Mouse (Mus musculus) heart, embryonic 11.5 days (tissue): ENCODE data around the gene Ppfibp1. TPM values are rescaled to one million over a fixed set of nuclear protein-coding genes. Genes with fewer than 3 reads are reported as not detected.

Experiments
- ATAC-seq: fragments of 200-750 bp; cut with Nextera tagmentation; replicated peaks from 2 replicates; pipeline ENCODE4 v1.8.0; 2017; ENCODE audit warnings: moderate library complexity; ENCODE audit not compliant: insufficient number of reproducible peaks, low FRiP score, low TSS enrichment
- H3K27ac ChIP-seq: fragments of 300-500 bp; sonication (generic); 2 replicates; pipeline ENCODE4 v1.5.1; 2014; ENCODE audit warnings: mild to moderate bottlenecking, low read depth, low read length
- H3K27me3 ChIP-seq: fragments of 300-500 bp; sonication (generic); 2 replicates; pipeline ENCODE4 v1.6.1; 2014; ENCODE audit warnings: mild to moderate bottlenecking, low read length, mixed read lengths; ENCODE audit not compliant: control insufficient read depth, insufficient read depth
- H3K36me3 ChIP-seq: fragments of 300-500 bp; sonication (generic); 2 replicates; pipeline ENCODE4 v1.6.1; 2014; ENCODE audit warnings: mild to moderate bottlenecking, low read length, moderate library complexity, mixed read lengths; ENCODE audit not compliant: control insufficient read depth, insufficient read depth
- H3K4me1 ChIP-seq: fragments of 300-500 bp; sonication (generic); 2 replicates; pipeline ENCODE4 v1.6.1; 2014; ENCODE audit warnings: low read length; ENCODE audit not compliant: control insufficient read depth, insufficient read depth
- H3K4me2 ChIP-seq: fragments of 300-500 bp; sonication (generic); 2 replicates; pipeline ENCODE4 v1.6.1; 2014; ENCODE audit warnings: mild to moderate bottlenecking, moderate library complexity
- H3K4me3 ChIP-seq: fragments of 300-500 bp; sonication (generic); 2 replicates; pipeline ENCODE4 v1.5.1; 2014; ENCODE audit warnings: low read depth, low read length
- H3K9ac ChIP-seq: fragments of 300-500 bp; sonication (generic); 2 replicates; pipeline ENCODE4 v1.6.1; 2014; ENCODE audit warnings: mild to moderate bottlenecking, low read depth, low read length, moderate library complexity
- H3K9me3 ChIP-seq: fragments of 300-500 bp; sonication (generic); replicated peaks from 2 replicates; pipeline ENCODE4 v1.6.1; 2016; ENCODE audit warnings: low read length; ENCODE audit not compliant: control insufficient read depth
- WGBS: fragments of 180-500 bp; shearing (Covaris S2); extraction: QIAGEN DNeasy Blood & Tissue Kit; methylation state at CpG from one replicate; pipeline ENCODE4 v1.1.7; 2014; ENCODE audit not compliant: insufficient replicate concordance; 5-methylcytosine and 5-hydroxymethylcytosine counted together
- polyA plus RNA-seq: library from polyadenylated mRNA; unstranded; fragments of >200 nt; fragmentation: Nextera tagmentation; extraction: Ambion mirVana; gene quantifications from 2 replicates; pipeline ENCODE4 v1.2.1, GENCODE M21; 2014

Gene Ppfibp1
- polyA plus RNA-seq, 1 experiment from 2014 or later, result 78.0 TPM

GRCm38 (mm10) chr6:147061630-147062029 is 173.3 kb downstream of the Ppfibp1 start:
- H3K9me3 ChIP-seq, result no peaks in the 10 kb centered on the region
- no peaks in the 10 kb centered on the region for H3K27me3 ChIP-seq
- no peak overlapping the region for H3K27ac ChIP-seq
- H3K36me3 ChIP-seq, result peaks cover 8% of the 10 kb centered on the region
- no peak for ATAC-seq
- H3K9ac ChIP-seq, result no peak overlapping the region
- no peaks in the 10 kb centered on the region for H3K4me1 ChIP-seq
- no peak overlapping the region for H3K4me2 ChIP-seq
- no peak overlapping the region for H3K4me3 ChIP-seq
- WGBS, result 94% methylated on average over 9 of the region's 9 CpGs

GRCm38 (mm10) chr6:147062034-147062433 is 173.7 kb downstream of the Ppfibp1 start:
- Histone ChIP-seq H3K27me3 (no peaks in the 10 kb centered on the region), H3K9ac (no peak overlapping the region), H3K4me2 (no peak overlapping the region), H3K9me3 (no peaks in the 10 kb centered on the region), H3K27ac (no peak overlapping the region), H3K4me3 (no peak overlapping the region), H3K4me1 (no peaks in the 10 kb centered on the region), H3K36me3 (peaks cover 8% of the 10 kb centered on the region)
- ATAC-seq, result no peak
- 84% methylated on average over 7 of the region's 7 CpGs for WGBS

- Histone ChIP-seq H3K27ac (no peak overlapping the region), H3K27me3 (no peaks in the 10 kb centered on the region), H3K9me3 (no peaks in the 10 kb centered on the region), H3K9ac (no peak overlapping the region), H3K4me1 (no peaks in the 10 kb centered on the region), H3K4me2 (no peak overlapping the region), H3K4me3 (no peak overlapping the region), H3K36me3 (peaks cover 8% of the 10 kb centered on the region)
- 82% methylated on average over 7 of the region's 7 CpGs for WGBS
- ATAC-seq, result no peak
Observed at GRCm38 (mm10) chr6:147062694-147063093, 174.4 kb downstream of the Ppfibp1 start.

- no peak overlapping the region for H3K4me3 ChIP-seq
- H3K36me3 ChIP-seq, result peaks cover 5% of the 10 kb centered on the region
- ATAC-seq, result no peak
- H3K4me1 ChIP-seq, result no peaks in the 10 kb centered on the region
- H3K9me3 ChIP-seq, result no peaks in the 10 kb centered on the region
- H3K27me3 ChIP-seq, result no peaks in the 10 kb centered on the region
- no peak overlapping the region for H3K9ac ChIP-seq
- no peak overlapping the region for H3K4me2 ChIP-seq
- 88% methylated on average over 10 of the region's 10 CpGs for WGBS
- H3K27ac ChIP-seq, result no peak overlapping the region
Observed at GRCm38 (mm10) chr6:147064226-147064943, 176.1 kb downstream of the Ppfibp1 start.

- no peaks in the 10 kb centered on the region for H3K4me1 ChIP-seq
- ATAC-seq, result no peak
- H3K4me3 ChIP-seq, result no peak overlapping the region
- peaks cover 5% of the 10 kb centered on the region for H3K36me3 ChIP-seq
- H3K9me3 ChIP-seq, result no peaks in the 10 kb centered on the region
- 84% methylated on average over 6 of the region's 6 CpGs for WGBS
- no peaks in the 10 kb centered on the region for H3K27me3 ChIP-seq
- no peak overlapping the region for H3K27ac ChIP-seq
- no peak overlapping the region for H3K4me2 ChIP-seq
- H3K9ac ChIP-seq, result no peak overlapping the region
Observed at GRCm38 (mm10) chr6:147064944-147065261, 176.6 kb downstream of the Ppfibp1 start.

GRCm38 (mm10) chr6:147075808-147076387 is 187.6 kb downstream of the Ppfibp1 start:
- no peak overlapping the region for H3K4me3 ChIP-seq
- H3K9ac ChIP-seq, result no peak overlapping the region
- no peaks in the 10 kb centered on the region for H3K9me3 ChIP-seq
- no peaks in the 10 kb centered on the region for H3K27me3 ChIP-seq
- peaks cover 8% of the 10 kb centered on the region for H3K36me3 ChIP-seq
- WGBS, result 72% methylated on average over 5 of the region's 5 CpGs
- H3K4me1 ChIP-seq, result no peaks in the 10 kb centered on the region
- no peak for ATAC-seq
- no peak overlapping the region for H3K4me2 ChIP-seq
- no peak overlapping the region for H3K27ac ChIP-seq

GRCm38 (mm10) chr6:147076878-147077277 is 188.6 kb downstream of the Ppfibp1 start:
- no peak for ATAC-seq
- H3K27ac ChIP-seq, result no peak overlapping the region
- no peaks in the 10 kb centered on the region for H3K9me3 ChIP-seq
- H3K36me3 ChIP-seq, result no peaks in the 10 kb centered on the region
- WGBS, result 81% methylated on average over 8 of the region's 8 CpGs
- no peak overlapping the region for H3K4me3 ChIP-seq
- no peaks in the 10 kb centered on the region for H3K27me3 ChIP-seq
- no peaks in the 10 kb centered on the region for H3K4me1 ChIP-seq
- no peak overlapping the region for H3K9ac ChIP-seq
- H3K4me2 ChIP-seq, result no peak overlapping the region

GRCm38 (mm10) chr6:147079919-147080318 is 191.6 kb downstream of the Ppfibp1 start:
- Histone ChIP-seq H3K4me3 (no peak overlapping the region), H3K27ac (no peak overlapping the region), H3K36me3 (no peaks in the 10 kb centered on the region), H3K9ac (no peak overlapping the region), H3K27me3 (no peaks in the 10 kb centered on the region), H3K9me3 (no peaks in the 10 kb centered on the region), H3K4me1 (no peaks in the 10 kb centered on the region), H3K4me2 (no peak overlapping the region)
- WGBS, result 84% methylated on average over 10 of the region's 10 CpGs
- ATAC-seq, result no peak
